Mouse (Mus musculus): ENCODE data around the gene Rgmb. TPM values are rescaled to one million over a fixed set of nuclear protein-coding genes. Genes with fewer than 3 reads are reported as not detected.

The Rgmb gene
- polyA plus RNA-seq (2015; fragmentation: Nextera tagmentation; extraction: Ambion mirVana), result 14.3 and 18.8 TPM in 2 replicates

- H3K9me3 ChIP-seq, result no peaks in the 10 kb centered on the region
- peak within 1 kb of the TSS; percentile 72 for H3K9ac ChIP-seq
- peak within 1 kb of the TSS; percentile 59 for H3K4me3 ChIP-seq
- peak within 1 kb of the TSS; percentile 91 for H3K4me2 ChIP-seq
- peak within 1 kb of the TSS; percentile 73 for H3K27ac ChIP-seq
- 1% methylated on average over 46 of the region's 55 CpGs for WGBS
- ATAC-seq (ENCODE audit: insufficient number of reproducible peaks, insufficient read depth, low FRiP score, low TSS enrichment, low read depth), result no peak
- H3K36me3 ChIP-seq, result no peaks in the 10 kb centered on the region
- peaks cover 41% of the 10 kb centered on the region for H3K27me3 ChIP-seq
- peaks cover 28% of the 10 kb centered on the region for H3K4me1 ChIP-seq
Measured at GRCm38 (mm10) chr17:15830766-15831644, at the start of gene Rgmb. TSS of gene Rgmb (minus strand) at chr17:15831039.

- Histone ChIP-seq H3K4me3 (no peak overlapping the region), H3K4me2 (no peak overlapping the region), H3K27ac (no peak overlapping the region), H3K36me3 (no peaks in the 10 kb centered on the region), H3K27me3 (no peaks in the 10 kb centered on the region), H3K9me3 (no peaks in the 10 kb centered on the region), H3K4me1 (no peaks in the 10 kb centered on the region), H3K9ac (no peak overlapping the region)
- WGBS, result 65% methylated on average over 6 of the region's 6 CpGs
- no peak for ATAC-seq (ENCODE audit: insufficient number of reproducible peaks, insufficient read depth, low FRiP score, low TSS enrichment, low read depth)
Measured at GRCm38 (mm10) chr17:15874765-15875164, 43.9 kb upstream of the Rgmb start.

- no peaks in the 10 kb centered on the region for H3K27me3 ChIP-seq
- no peak overlapping the region for H3K4me2 ChIP-seq
- H3K36me3 ChIP-seq, result no peaks in the 10 kb centered on the region
- H3K4me3 ChIP-seq, result no peak overlapping the region
- no peaks in the 10 kb centered on the region for H3K9me3 ChIP-seq
- no peak overlapping the region for H3K9ac ChIP-seq
- no peak overlapping the region for H3K27ac ChIP-seq
- H3K4me1 ChIP-seq, result no peaks in the 10 kb centered on the region
- ATAC-seq (ENCODE audit: insufficient number of reproducible peaks, insufficient read depth, low FRiP score, low TSS enrichment, low read depth), result no peak
Measured at GRCm38 (mm10) chr17:15872093-15872492, 41.3 kb upstream of the Rgmb start.

- Histone ChIP-seq H3K4me2 (no peak overlapping the region), H3K27me3 (no peaks in the 10 kb centered on the region), H3K36me3 (no peaks in the 10 kb centered on the region), H3K27ac (no peak overlapping the region), H3K9ac (no peak overlapping the region), H3K4me1 (no peaks in the 10 kb centered on the region), H3K4me3 (no peak overlapping the region), H3K9me3 (no peaks in the 10 kb centered on the region)
- ATAC-seq (ENCODE audit: insufficient number of reproducible peaks, insufficient read depth, low FRiP score, low TSS enrichment, low read depth), result no peak
- 78% methylated on average over 1 of the region's 1 CpGs for WGBS
Measured at GRCm38 (mm10) chr17:15865249-15865648, 34.4 kb upstream of the Rgmb start.

GRCm38 (mm10) chr17:15862355-15862754 is 31.5 kb upstream of the Rgmb start:
- no peak for ATAC-seq (ENCODE audit: insufficient number of reproducible peaks, insufficient read depth, low FRiP score, low TSS enrichment, low read depth)

GRCm38 (mm10) chr17:15853121-15853520 is 22.3 kb upstream of the Rgmb start:
- H3K27ac ChIP-seq, result no peak overlapping the region
- H3K4me1 ChIP-seq, result no peaks in the 10 kb centered on the region; the same call in 1 of the 2 replicates
- H3K9ac ChIP-seq, result no peak overlapping the region
- 80% methylated on average over 2 of the region's 2 CpGs for WGBS
- ATAC-seq (ENCODE audit: insufficient number of reproducible peaks, insufficient read depth, low FRiP score, low TSS enrichment, low read depth), result no peak
- no peaks in the 10 kb centered on the region for H3K36me3 ChIP-seq
- H3K27me3 ChIP-seq, result no peaks in the 10 kb centered on the region
- no peak overlapping the region for H3K4me2 ChIP-seq
- no peaks in the 10 kb centered on the region for H3K9me3 ChIP-seq
- no peak overlapping the region for H3K4me3 ChIP-seq

More at GRCm38 (mm10) chr17:15862355-15862754, 31.5 kb upstream of the Rgmb start:
- Histone ChIP-seq H3K27me3 (no peaks in the 10 kb centered on the region), H3K27ac (no peak overlapping the region), H3K4me1 (no peaks in the 10 kb centered on the region), H3K4me2 (no peak overlapping the region), H3K4me3 (no peak overlapping the region), H3K9me3 (no peaks in the 10 kb centered on the region), H3K36me3 (no peaks in the 10 kb centered on the region), H3K9ac (no peak overlapping the region)
- WGBS, result 76% methylated on average over 4 of the region's 4 CpGs

GRCm38 (mm10) chr17:15850544-15850943 is 19.7 kb upstream of the Rgmb start:
- no peaks in the 10 kb centered on the region for H3K27me3 ChIP-seq
- no peak overlapping the region for H3K4me2 ChIP-seq
- H3K9me3 ChIP-seq, result no peaks in the 10 kb centered on the region
- H3K4me1 ChIP-seq, result no peaks in the 10 kb centered on the region; the same call in 1 of the 2 replicates
- no peaks in the 10 kb centered on the region for H3K36me3 ChIP-seq
- 79% methylated on average over 3 of the region's 3 CpGs for WGBS
- no peak overlapping the region for H3K27ac ChIP-seq
- H3K9ac ChIP-seq, result no peak overlapping the region
- H3K4me3 ChIP-seq, result no peak overlapping the region
- no peak for ATAC-seq (ENCODE audit: insufficient number of reproducible peaks, insufficient read depth, low FRiP score, low TSS enrichment, low read depth)

- Histone ChIP-seq H3K36me3 (no peaks in the 10 kb centered on the region), H3K4me1 (no peaks in the 10 kb centered on the region), H3K27me3 (no peaks in the 10 kb centered on the region), H3K9me3 (no peaks in the 10 kb centered on the region), H3K9ac (no peak overlapping the region), H3K4me2 (no peak overlapping the region), H3K27ac (no peak overlapping the region), H3K4me3 (no peak overlapping the region)
- 69% methylated on average over 2 of the region's 2 CpGs for WGBS
- ATAC-seq (ENCODE audit: insufficient number of reproducible peaks, insufficient read depth, low FRiP score, low TSS enrichment, low read depth), result no peak
Measured at GRCm38 (mm10) chr17:15841425-15841824, 10.6 kb upstream of the Rgmb start.

GRCm38 (mm10) chr17:15832398-15832797 is 1.6 kb upstream of the Rgmb start:
- no peak overlapping the region for H3K4me2 ChIP-seq
- no peak overlapping the region for H3K27ac ChIP-seq
- peaks cover 25% of the 10 kb centered on the region for H3K4me1 ChIP-seq
- H3K4me3 ChIP-seq, result no peak overlapping the region
- H3K9ac ChIP-seq, result no peak overlapping the region
- ATAC-seq (ENCODE audit: insufficient number of reproducible peaks, insufficient read depth, low FRiP score, low TSS enrichment, low read depth), result no peak
- peaks cover 41% of the 10 kb centered on the region for H3K27me3 ChIP-seq
- 35% methylated on average over 5 of the region's 5 CpGs for WGBS
- H3K9me3 ChIP-seq, result no peaks in the 10 kb centered on the region
- no peaks in the 10 kb centered on the region for H3K36me3 ChIP-seq

- no peaks in the 10 kb centered on the region for H3K9me3 ChIP-seq
- ATAC-seq (ENCODE audit: insufficient number of reproducible peaks, insufficient read depth, low FRiP score, low TSS enrichment, low read depth), result no peak
- H3K4me2 ChIP-seq, result no peak overlapping the region
- H3K27me3 ChIP-seq, result peaks cover 41% of the 10 kb centered on the region
- no peak overlapping the region for H3K27ac ChIP-seq
- H3K4me3 ChIP-seq, result no peak overlapping the region
- no peaks in the 10 kb centered on the region for H3K36me3 ChIP-seq
- peaks cover 28% of the 10 kb centered on the region for H3K4me1 ChIP-seq
- no peak overlapping the region for H3K9ac ChIP-seq
- WGBS, result 15% methylated on average over 8 of the region's 8 CpGs
Measured at GRCm38 (mm10) chr17:15831810-15832209, 971 bp upstream of the Rgmb start.

GRCm38 (mm10) chr17:15830171-15830765 is 571 bp downstream of the Rgmb start:
- WGBS, result under 1% methylated on average over 33 of the region's 34 CpGs
- H3K4me1 ChIP-seq, result peaks cover 28% of the 10 kb centered on the region
- peaks cover 41% of the 10 kb centered on the region for H3K27me3 ChIP-seq
- H3K36me3 ChIP-seq, result no peaks in the 10 kb centered on the region
- H3K9ac ChIP-seq, result peak overlapping the region; percentile 72
- peak overlapping the region; percentile 59 for H3K4me3 ChIP-seq
- H3K4me2 ChIP-seq, result peak overlapping the region; percentile 91
- peak overlapping the region; percentile 73 for H3K27ac ChIP-seq
- no peak for ATAC-seq (ENCODE audit: insufficient number of reproducible peaks, insufficient read depth, low FRiP score, low TSS enrichment, low read depth)
- no peaks in the 10 kb centered on the region for H3K9me3 ChIP-seq
